Mouse (Mus musculus): ENCODE results near the gene Sspn. TPM values are rescaled to one million over a fixed set of nuclear protein-coding genes. Genes with fewer than 3 reads are reported as not detected.
A peak's percentile ranks its signal among the peaks of the same experiment; 100 is the strongest.

Sspn gene
- polyA plus RNA-seq, 1 experiment from 2014 or later = 15.8 TPM

DNA sequence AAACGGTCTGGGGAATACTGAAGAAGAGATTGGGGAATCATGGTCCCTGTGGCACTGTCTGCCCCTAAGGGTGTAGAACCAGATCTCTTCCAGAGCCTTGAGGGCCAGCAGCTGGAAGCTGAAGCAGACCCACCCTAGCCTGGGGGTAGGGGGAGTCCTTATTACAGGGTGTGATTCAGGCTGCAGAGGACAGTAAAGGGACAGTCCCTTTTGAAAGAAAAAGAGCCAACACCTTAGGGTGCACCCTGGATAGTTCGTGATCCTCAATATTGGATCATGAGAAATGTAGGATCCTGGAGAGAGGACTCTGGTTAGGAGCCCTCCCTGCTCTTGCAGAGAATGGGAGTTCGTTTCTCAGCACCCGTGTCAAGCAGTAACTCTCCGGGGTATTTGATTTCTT is 26.8 kb upstream of the Sspn start:
- no peak overlapping the region for H3K27ac ChIP-seq (replicated peaks)
- no peaks in the 10 kb centered on the region for H3K36me3 ChIP-seq
- no peaks in the 10 kb centered on the region for H3K4me1 ChIP-seq
- no peak overlapping the region for H3K9ac ChIP-seq
- no peaks in the 10 kb centered on the region for H3K9me3 ChIP-seq (replicated peaks)
- no peak overlapping the region for H3K4me2 ChIP-seq (replicated peaks)
- 67% methylated on average over 5 of the region's 5 CpGs for WGBS
- H3K4me3 ChIP-seq (replicated peaks) = no peak overlapping the region
- no peak for ATAC-seq (ENCODE audit: insufficient number of reproducible peaks, low FRiP score, low TSS enrichment, low read depth)
- H3K27me3 ChIP-seq = no peaks in the 10 kb centered on the region

- H3K4me3 ChIP-seq (replicated peaks) = no peak overlapping the region
These were observed 25.1 kb upstream of the Sspn start for GRCm38 (mm10) chr6:145906096-145906890.

DNA sequence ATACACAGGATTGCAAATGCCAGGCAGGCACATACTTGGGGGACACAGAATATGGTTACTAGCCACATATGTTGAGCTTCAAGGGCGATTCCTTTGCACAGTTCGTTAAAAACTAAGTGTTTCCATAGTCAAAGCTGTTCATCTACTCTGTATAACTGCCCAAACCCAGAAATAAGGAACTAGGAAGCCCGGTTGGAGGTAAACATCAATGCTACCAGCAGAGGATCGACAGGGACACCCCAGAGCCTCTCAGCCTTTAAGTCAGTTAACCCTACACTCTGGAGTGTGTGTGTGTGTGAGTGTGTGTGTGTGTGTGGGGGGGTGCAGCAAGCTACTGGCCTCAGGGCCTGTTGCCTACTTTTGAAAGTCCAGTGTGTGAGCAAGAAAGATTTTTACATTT is 21.5 kb upstream of the Sspn start:
- 64% methylated on average over 4 of the region's 4 CpGs for WGBS
- H3K4me2 ChIP-seq (replicated peaks) = no peak overlapping the region
- H3K4me1 ChIP-seq = no peaks in the 10 kb centered on the region
- no peak for ATAC-seq (ENCODE audit: insufficient number of reproducible peaks, low FRiP score, low TSS enrichment, low read depth)
- H3K9ac ChIP-seq = no peak overlapping the region
- no peak overlapping the region for H3K4me3 ChIP-seq (replicated peaks)
- H3K36me3 ChIP-seq = no peaks in the 10 kb centered on the region
- no peaks in the 10 kb centered on the region for H3K27me3 ChIP-seq
- no peaks in the 10 kb centered on the region for H3K9me3 ChIP-seq (replicated peaks)
- no peak overlapping the region for H3K27ac ChIP-seq (replicated peaks)

More at GRCm38 (mm10) chr6:145906096-145906890, 25.1 kb upstream of the Sspn start:
- no peak overlapping the region for H3K27ac ChIP-seq (replicated peaks)
- H3K27me3 ChIP-seq = no peaks in the 10 kb centered on the region
- no peak overlapping the region for H3K4me2 ChIP-seq (replicated peaks)
- no peak for ATAC-seq (ENCODE audit: insufficient number of reproducible peaks, low FRiP score, low TSS enrichment, low read depth)
- H3K36me3 ChIP-seq = no peaks in the 10 kb centered on the region
- no peaks in the 10 kb centered on the region for H3K9me3 ChIP-seq (replicated peaks)
- 70% methylated on average over 7 of the region's 7 CpGs for WGBS
- H3K4me1 ChIP-seq = no peaks in the 10 kb centered on the region
- no peak overlapping the region for H3K9ac ChIP-seq

DNA sequence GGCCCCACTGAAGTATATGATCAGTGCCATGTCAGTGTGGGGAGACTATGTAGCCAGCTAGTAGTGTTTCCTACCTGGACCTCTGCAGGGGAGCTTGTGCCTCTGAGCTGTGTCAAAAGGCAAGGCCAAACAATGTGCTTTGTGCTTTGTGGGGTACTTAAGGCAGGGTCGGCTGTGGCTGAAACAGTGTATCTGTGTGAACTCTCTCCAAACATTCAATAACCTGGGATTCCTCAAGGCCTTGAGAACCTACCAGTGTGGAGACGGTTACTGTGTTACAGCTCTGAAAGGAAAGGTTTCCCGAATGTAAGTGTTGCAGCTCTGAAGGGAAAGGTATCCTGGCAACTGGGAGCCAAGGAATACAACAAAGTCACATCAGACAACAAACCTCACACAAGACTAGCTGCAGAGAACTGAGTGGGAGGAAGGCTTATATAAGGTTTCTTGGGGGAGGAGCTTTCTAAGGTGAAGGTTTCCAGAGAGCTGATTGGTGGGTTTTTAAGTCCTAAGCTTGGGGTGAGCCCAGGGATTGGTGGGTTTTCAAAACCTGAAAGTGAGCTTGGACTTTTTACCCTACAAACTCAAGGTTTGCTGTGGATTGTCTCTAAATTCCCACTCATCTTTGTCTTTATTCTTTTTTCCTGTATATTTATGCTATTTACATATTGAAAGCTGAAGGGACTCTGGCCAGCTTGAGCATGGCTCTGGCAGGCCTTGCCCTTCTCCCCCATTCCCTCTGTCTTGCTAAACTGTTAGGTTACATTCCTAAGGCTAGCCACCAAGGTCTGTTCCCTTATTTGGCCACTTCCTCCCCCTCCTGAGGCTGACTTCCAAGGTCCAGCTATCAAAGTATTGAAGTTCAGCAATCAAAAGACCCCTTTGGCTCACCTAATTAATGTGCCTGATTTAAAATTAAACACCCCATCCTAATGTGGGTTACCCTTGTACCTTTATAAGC is 20.7 kb upstream of the Sspn start:
- no peak for ATAC-seq (ENCODE audit: insufficient number of reproducible peaks, low FRiP score, low TSS enrichment, low read depth)
- no peak overlapping the region for H3K4me2 ChIP-seq (replicated peaks)
- H3K4me3 ChIP-seq (replicated peaks) = no peak overlapping the region
- H3K36me3 ChIP-seq = no peaks in the 10 kb centered on the region
- no peak overlapping the region for H3K9ac ChIP-seq
- WGBS = 77% methylated on average over 3 of the region's 3 CpGs
- H3K4me1 ChIP-seq = no peaks in the 10 kb centered on the region
- H3K9me3 ChIP-seq (replicated peaks) = no peaks in the 10 kb centered on the region
- no peak overlapping the region for H3K27ac ChIP-seq (replicated peaks)
- H3K27me3 ChIP-seq = no peaks in the 10 kb centered on the region

GRCm38 (mm10) chr6:145912232-145912631 is 19.2 kb upstream of the Sspn start:
- H3K4me1 ChIP-seq = no peaks in the 10 kb centered on the region
- no peak overlapping the region for H3K4me2 ChIP-seq (replicated peaks)
- H3K9ac ChIP-seq = no peak overlapping the region
- no peaks in the 10 kb centered on the region for H3K9me3 ChIP-seq (replicated peaks)
- no peaks in the 10 kb centered on the region for H3K36me3 ChIP-seq
- ATAC-seq (ENCODE audit: insufficient number of reproducible peaks, low FRiP score, low TSS enrichment, low read depth) = no peak
- H3K27ac ChIP-seq (replicated peaks) = no peak overlapping the region
- no peak overlapping the region for H3K4me3 ChIP-seq (replicated peaks)
- H3K27me3 ChIP-seq = no peaks in the 10 kb centered on the region

- ATAC-seq (ENCODE audit: insufficient number of reproducible peaks, low FRiP score, low TSS enrichment, low read depth) = no peak
- H3K36me3 ChIP-seq = no peaks in the 10 kb centered on the region
- H3K27me3 ChIP-seq = no peaks in the 10 kb centered on the region
- H3K27ac ChIP-seq (replicated peaks) = no peak overlapping the region
- WGBS = 96% methylated on average over 2 of the region's 2 CpGs
- no peak overlapping the region for H3K9ac ChIP-seq
- no peak overlapping the region for H3K4me3 ChIP-seq (replicated peaks)
- no peaks in the 10 kb centered on the region for H3K4me1 ChIP-seq
- H3K4me2 ChIP-seq (replicated peaks) = no peak overlapping the region
- H3K9me3 ChIP-seq (replicated peaks) = no peaks in the 10 kb centered on the region
These were observed 16.0 kb upstream of the Sspn start for GRCm38 (mm10) chr6:145915435-145915834.

DNA sequence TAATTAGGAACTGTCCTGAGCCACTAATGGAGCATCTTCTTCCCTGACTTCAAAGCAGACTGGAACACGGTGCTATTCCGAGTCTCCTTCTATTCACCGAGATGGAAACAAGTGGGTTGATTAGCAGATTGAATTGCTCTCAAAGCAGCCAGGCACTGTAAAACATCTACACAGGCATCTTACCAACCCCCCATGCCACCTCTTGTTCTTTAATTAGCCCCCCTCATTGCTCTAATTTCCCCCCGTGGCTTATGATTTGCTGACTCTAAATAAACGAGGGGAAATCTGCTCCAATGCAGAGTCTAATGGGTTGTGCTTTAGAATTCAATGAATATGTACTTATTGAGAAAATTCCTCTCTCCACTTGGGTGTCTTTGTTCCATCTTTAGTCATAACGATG is 15.0 kb upstream of the Sspn start:
- 64% methylated on average over 6 of the region's 6 CpGs for WGBS
- Histone ChIP-seq H3K9ac (no peak overlapping the region), H3K36me3 (no peaks in the 10 kb centered on the region), H3K27me3 (no peaks in the 10 kb centered on the region), H3K9me3 (replicated peaks) (no peaks in the 10 kb centered on the region), H3K27ac (replicated peaks) (no peak overlapping the region), H3K4me2 (replicated peaks) (no peak overlapping the region), H3K4me1 (no peaks in the 10 kb centered on the region), H3K4me3 (replicated peaks) (no peak overlapping the region)
- ATAC-seq (ENCODE audit: insufficient number of reproducible peaks, low FRiP score, low TSS enrichment, low read depth) = no peak

- H3K4me1 ChIP-seq = no peaks in the 10 kb centered on the region
- no peaks in the 10 kb centered on the region for H3K36me3 ChIP-seq
- H3K4me2 ChIP-seq (replicated peaks) = no peak overlapping the region
- H3K9ac ChIP-seq = no peak overlapping the region
- H3K4me3 ChIP-seq (replicated peaks) = no peak overlapping the region
- no peaks in the 10 kb centered on the region for H3K9me3 ChIP-seq (replicated peaks)
- no peaks in the 10 kb centered on the region for H3K27me3 ChIP-seq
- WGBS = 81% methylated on average over 5 of the region's 5 CpGs
- ATAC-seq (ENCODE audit: insufficient number of reproducible peaks, low FRiP score, low TSS enrichment, low read depth) = no peak
- no peak overlapping the region for H3K27ac ChIP-seq (replicated peaks)
These were observed 13.2 kb upstream of the Sspn start for GRCm38 (mm10) chr6:145918236-145918635.

- H3K4me1 ChIP-seq = no peaks in the 10 kb centered on the region
- no peak for ATAC-seq (ENCODE audit: insufficient number of reproducible peaks, low FRiP score, low TSS enrichment, low read depth)
- no peak overlapping the region for H3K4me3 ChIP-seq (replicated peaks)
- 82% methylated on average over 6 of the region's 6 CpGs for WGBS
- no peaks in the 10 kb centered on the region for H3K27me3 ChIP-seq
- no peak overlapping the region for H3K9ac ChIP-seq
- H3K4me2 ChIP-seq (replicated peaks) = no peak overlapping the region
- H3K9me3 ChIP-seq (replicated peaks) = no peaks in the 10 kb centered on the region
- no peaks in the 10 kb centered on the region for H3K36me3 ChIP-seq
- H3K27ac ChIP-seq (replicated peaks) = no peak overlapping the region
These were observed 7.8 kb upstream of the Sspn start for GRCm38 (mm10) chr6:145923594-145923993.

DNA sequence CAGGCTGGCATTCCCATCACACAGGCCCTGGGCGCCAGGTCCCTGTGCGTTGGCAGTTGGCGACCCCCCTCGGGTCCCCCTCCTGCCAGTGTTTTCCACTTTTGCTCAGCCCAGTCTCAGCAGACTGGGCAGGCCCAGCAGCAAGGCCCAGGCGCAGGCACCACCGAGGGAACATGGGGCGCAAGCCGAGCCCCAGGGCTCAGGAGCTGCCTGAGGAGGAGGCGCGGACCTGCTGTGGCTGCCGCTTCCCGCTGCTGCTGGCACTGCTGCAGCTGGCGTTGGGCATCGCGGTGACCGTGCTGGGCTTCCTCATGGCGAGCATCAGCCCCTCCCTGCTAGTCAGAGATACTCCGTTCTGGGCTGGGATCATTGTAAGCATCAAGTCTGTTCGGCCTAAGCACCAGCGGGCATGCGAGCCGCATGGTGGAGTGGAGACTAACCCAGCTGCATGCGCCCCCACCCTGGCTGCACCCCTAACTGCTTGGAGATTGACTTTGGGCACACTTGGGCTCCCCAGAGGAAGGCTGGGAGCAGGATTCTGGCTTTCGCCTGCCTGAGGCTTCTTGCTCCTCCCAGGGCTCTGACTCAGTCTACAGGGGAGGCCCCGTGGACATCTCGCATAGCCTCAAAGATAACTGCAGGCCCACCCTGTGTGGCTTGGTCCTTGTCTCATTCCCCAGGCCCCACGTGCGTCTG is 2.7 kb downstream of the Sspn start:
- no peaks in the 10 kb centered on the region for H3K36me3 ChIP-seq
- peak overlapping the region; percentile 87 for H3K27ac ChIP-seq (replicated peaks)
- H3K9me3 ChIP-seq (replicated peaks) = no peaks in the 10 kb centered on the region
- ATAC-seq (ENCODE audit: insufficient number of reproducible peaks, low FRiP score, low TSS enrichment, low read depth) = peak; percentile 88
- H3K4me2 ChIP-seq (replicated peaks) = peak overlapping the region; percentile 60
- H3K4me3 ChIP-seq (replicated peaks) = peak overlapping the region; percentile 47
- WGBS = 5% methylated on average over 28 of the region's 28 CpGs
- H3K4me1 ChIP-seq = peaks cover 21% of the 10 kb centered on the region
- H3K9ac ChIP-seq = peak overlapping the region; percentile 54
- H3K27me3 ChIP-seq = no peaks in the 10 kb centered on the region

GRCm38 (mm10) chr6:145934697-145935240 is 3.3 kb downstream of the Sspn start:
- Histone ChIP-seq H3K27me3 (no peaks in the 10 kb centered on the region), H3K4me2 (replicated peaks) (peak overlapping the region; percentile 60), H3K27ac (replicated peaks) (peak overlapping the region; percentile 87), H3K9ac (peak overlapping the region; percentile 54; the same call in 1 of the 2 replicates), H3K9me3 (replicated peaks) (no peaks in the 10 kb centered on the region), H3K4me3 (replicated peaks) (peak overlapping the region; percentile 47), H3K4me1 (peaks cover 21% of the 10 kb centered on the region), H3K36me3 (no peaks in the 10 kb centered on the region)
- WGBS = 63% methylated on average over 9 of the region's 9 CpGs
- no peak for ATAC-seq (ENCODE audit: insufficient number of reproducible peaks, low FRiP score, low TSS enrichment, low read depth)
